Mouse (Mus musculus) midbrain, postnatal 0 days (tissue): ENCODE measurements around the gene Gm20388. TPM values are rescaled to one million over a fixed set of nuclear protein-coding genes. Genes with fewer than 3 reads are reported as not detected.

ENCODE experiments used
- ATAC-seq: fragments of 200-750 bp; cut with Nextera tagmentation; 2 replicates; pipeline ENCODE4 v1.8.0; 2017; ENCODE audit warnings: moderate number of reproducible peaks, mild to moderate bottlenecking, moderate TSS enrichment, moderate library complexity; ENCODE audit not compliant: low FRiP score
- DNase-seq: peaks from one replicate; pipeline ENCODE4 v3.0.0-alpha.2; 2015; ENCODE audit warnings: low spot score
- H3K27ac ChIP-seq: fragments of 300-500 bp; sonication (generic); 2 replicates; pipeline ENCODE4 v1.5.1; 2014; ENCODE audit warnings: low read depth, mild to moderate bottlenecking, low read length, mixed read lengths
- H3K27me3 ChIP-seq: fragments of 300-500 bp; sonication (generic); 2 replicates; pipeline ENCODE4 v1.6.1; 2014; ENCODE audit warnings: low read length, control low read depth, mixed read lengths; ENCODE audit not compliant: insufficient read depth
- H3K36me3 ChIP-seq: fragments of 300-500 bp; sonication (generic); 2 replicates; pipeline ENCODE4 v1.6.1; 2014; ENCODE audit warnings: low read length, control low read depth, mixed read lengths; ENCODE audit not compliant: insufficient read depth
- H3K4me1 ChIP-seq: fragments of 300-500 bp; sonication (generic); 2 replicates; pipeline ENCODE4 v1.6.1; 2014; ENCODE audit warnings: mild to moderate bottlenecking, control low read depth, antibody characterized with exemption, low read length, mixed read lengths; ENCODE audit not compliant: insufficient read depth
- H3K4me2 ChIP-seq: fragments of 300-500 bp; sonication (generic); 2 replicates; pipeline ENCODE4 v1.6.1; 2014; ENCODE audit warnings: low read depth, mild to moderate bottlenecking, low read length, mixed read lengths; ENCODE audit not compliant: poor library complexity, severe bottlenecking
- H3K4me3 ChIP-seq: fragments of 300-500 bp; sonication (generic); 2 replicates; pipeline ENCODE4 v1.5.1; 2014; ENCODE audit warnings: low read depth, mild to moderate bottlenecking, low read length, moderate library complexity
- H3K9ac ChIP-seq: fragments of 300-500 bp; sonication (generic); replicated peaks from 2 replicates; pipeline ENCODE4 v1.6.1; 2014; ENCODE audit warnings: mild to moderate bottlenecking, low read length, moderate library complexity, mixed read lengths; ENCODE audit not compliant: poor library complexity, severe bottlenecking
- H3K9me3 ChIP-seq: fragments of 300-500 bp; sonication (generic); 2 replicates; pipeline ENCODE4 v1.6.1; 2016; ENCODE audit warnings: low read length, control low read depth
- CTCF ChIP-seq: IDR thresholded peaks from 2 replicates; pipeline ENCODE4 v1.5.1; 2016; ENCODE audit warnings: antibody characterized with exemption, mild to moderate bottlenecking
- WGBS: fragments of 180-500 bp; shearing (Covaris S2); extraction: QIAGEN DNeasy Blood & Tissue Kit; methylation state at CpG from one replicate; pipeline ENCODE4 v1.1.7; 2014; 5-methylcytosine and 5-hydroxymethylcytosine counted together
- polyA plus RNA-seq: library from polyadenylated mRNA; unstranded; fragments of >200 nt; fragmentation: Nextera tagmentation; extraction: Ambion mirVana; gene quantifications from 2 replicates; pipeline ENCODE4 v1.2.1, GENCODE M21; 2015
- total RNA-seq: library from RNA; depleted of rRNA; stranded (reverse); fragments of >200 nt; gene quantifications from 2 replicates; pipeline ENCODE4 v1.2.3, GENCODE M21; 2014

Gene Gm20388
- total and polyA plus RNA-seq, 2 experiments from 2014 or later, result 74.2 TPM; not detected in 1

DNA sequence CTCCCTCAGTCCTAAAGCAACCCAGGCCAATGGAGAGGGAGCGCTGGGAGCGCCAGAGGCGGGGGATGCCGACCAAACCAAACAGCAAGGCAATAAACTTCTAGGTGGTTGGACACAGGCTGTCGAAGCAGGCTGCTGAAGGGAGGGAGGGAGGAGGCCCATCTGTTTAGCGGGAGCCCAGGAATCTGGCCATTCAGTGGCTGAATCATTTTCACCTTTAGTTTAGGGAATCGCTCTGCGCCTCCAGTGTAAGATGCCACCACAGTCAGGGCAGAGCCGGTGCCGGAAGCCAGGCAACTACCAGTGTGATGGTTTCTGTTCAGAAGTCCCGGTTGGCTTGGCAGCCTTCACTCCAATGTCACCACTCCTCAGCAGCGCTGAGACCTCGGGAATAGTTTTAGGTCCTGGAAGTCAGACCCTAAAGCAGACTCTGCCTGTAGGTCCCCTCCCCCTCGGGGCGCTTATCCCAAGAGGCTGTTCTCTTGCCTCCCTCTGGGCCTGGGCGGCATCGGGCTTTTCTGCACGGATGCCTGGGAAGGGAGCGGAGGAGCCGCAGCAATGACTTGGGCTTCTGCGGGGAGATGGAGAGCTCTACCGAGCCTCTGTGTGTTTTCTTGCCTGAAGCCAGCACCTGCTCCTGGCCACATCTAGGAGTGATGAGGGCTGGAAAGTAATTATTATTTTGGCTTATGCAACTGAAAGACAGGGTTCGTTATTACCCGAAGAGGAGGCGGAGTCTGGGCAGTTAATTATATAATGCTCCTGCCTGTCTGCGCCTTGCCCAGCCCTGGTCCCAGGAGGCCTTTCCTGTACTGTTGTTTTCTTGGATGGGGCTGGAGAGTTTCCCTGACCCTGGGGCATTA, 1821.1 kb downstream of the Gm20388 start:
- ATAC-seq, result no peak
- no peak for TF ChIP-seq CTCF

DNA sequence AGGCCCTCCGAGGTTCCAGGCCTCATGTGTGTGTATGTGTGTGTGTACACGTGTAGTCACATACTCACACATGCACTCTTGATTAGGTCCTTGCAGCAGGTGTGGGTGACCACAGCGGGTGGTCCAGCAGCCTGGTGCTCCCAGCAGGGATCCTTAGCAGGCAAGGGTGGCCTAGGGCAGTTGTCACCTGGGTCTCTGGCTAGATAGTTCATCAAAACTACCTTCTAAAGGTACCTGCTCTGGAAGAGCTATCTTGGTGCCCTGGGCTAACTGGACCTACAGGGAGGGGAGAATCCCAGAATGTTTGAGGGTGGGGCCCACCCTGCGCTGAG, 1821.7 kb downstream of the Gm20388 start:
- 41% methylated on average over 4 of the region's 4 CpGs for WGBS
- Histone ChIP-seq H3K4me1 (peaks cover 19% of the 10 kb centered on the region), H3K4me2 (peak overlapping the region; percentile 65), H3K36me3 (0 out of 2 replicates have a peak, but pooled peaks cover 2% of the 10 kb centered on the region), H3K4me3 (peak overlapping the region; percentile 58), H3K9ac (peak overlapping the region; percentile 81), H3K27me3 (no peaks in the 10 kb centered on the region), H3K9me3 (no peaks in the 10 kb centered on the region), H3K27ac (no peak overlapping the region; the same call in 1 of the 2 replicates)
- ATAC-seq, result no peak
- TF ChIP-seq CTCF, result no peak
- DNase-seq, result no peak

More for the DNA sequence above, 1821.1 kb downstream of the Gm20388 start:
- H3K4me1 ChIP-seq, result peaks cover 19% of the 10 kb centered on the region
- peak overlapping the region; percentile 65 for H3K4me2 ChIP-seq
- H3K9me3 ChIP-seq, result no peaks in the 10 kb centered on the region
- H3K36me3 ChIP-seq, result no peaks in the 10 kb centered on the region
- no peaks in the 10 kb centered on the region for H3K27me3 ChIP-seq
- peak; percentile 71 for DNase-seq
- H3K4me3 ChIP-seq, result peak overlapping the region; percentile 58
- peak overlapping the region; percentile 12; the same call in 1 of the 2 replicates for H3K27ac ChIP-seq
- H3K9ac ChIP-seq, result peak overlapping the region; percentile 81
- 4% methylated on average over 25 of the region's 26 CpGs for WGBS

DNA sequence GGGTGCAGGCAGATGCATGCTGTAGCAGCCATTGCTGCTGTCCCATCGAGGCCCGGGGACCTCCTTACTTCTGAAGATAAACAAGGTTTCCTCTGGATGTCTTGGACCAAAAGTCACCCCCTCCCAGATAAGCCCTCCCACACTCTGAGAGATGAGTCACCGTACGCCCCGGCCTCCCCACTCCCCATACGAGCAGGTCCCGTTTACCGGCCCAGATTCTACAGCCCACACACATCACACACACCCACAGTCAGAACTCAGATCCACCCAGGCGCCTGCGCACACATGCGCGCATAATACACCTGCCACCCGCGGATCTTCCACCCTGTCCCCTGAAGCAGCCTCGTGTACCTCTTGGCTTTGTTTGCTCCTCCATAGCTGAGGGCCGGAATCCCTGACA, 1823.6 kb downstream of the Gm20388 start:
- no peak overlapping the region for H3K27ac ChIP-seq
- peaks cover 19% of the 10 kb centered on the region for H3K4me1 ChIP-seq
- no peak for DNase-seq
- H3K27me3 ChIP-seq, result no peaks in the 10 kb centered on the region
- ATAC-seq, result no peak
- H3K4me3 ChIP-seq, result no peak overlapping the region
- 0 out of 2 replicates have a peak, but pooled peaks cover 4% of the 10 kb centered on the region for H3K36me3 ChIP-seq
- no peaks in the 10 kb centered on the region for H3K9me3 ChIP-seq
- no peak overlapping the region for H3K4me2 ChIP-seq
- no peak overlapping the region for H3K9ac ChIP-seq
- WGBS, result 91% methylated on average over 16 of the region's 16 CpGs
- no peak for TF ChIP-seq CTCF

GRCm38 (mm10) chr8:121736236-121736635, 1825.6 kb downstream of the Gm20388 start:
- 23% methylated on average over 7 of the region's 7 CpGs for WGBS

GRCm38 (mm10) chr8:121740721-121741120, 1830.1 kb downstream of the Gm20388 start:
- 0 out of 2 replicates have a peak, but pooled peaks cover 4% of the 10 kb centered on the region for H3K36me3 ChIP-seq
- no peak overlapping the region for H3K4me2 ChIP-seq
- H3K27ac ChIP-seq, result no peak overlapping the region
- no peaks in the 10 kb centered on the region for H3K27me3 ChIP-seq
- H3K4me3 ChIP-seq, result no peak overlapping the region
- 88% methylated on average over 10 of the region's 10 CpGs for WGBS
- TF ChIP-seq CTCF, result no peak
- H3K4me1 ChIP-seq, result no peaks in the 10 kb centered on the region
- H3K9ac ChIP-seq, result no peak overlapping the region
- ATAC-seq, result no peak
- DNase-seq, result no peak
- H3K9me3 ChIP-seq, result no peaks in the 10 kb centered on the region

More at GRCm38 (mm10) chr8:121736236-121736635, 1825.6 kb downstream of the Gm20388 start:
- Histone ChIP-seq H3K9me3 (no peaks in the 10 kb centered on the region), H3K9ac (no peak overlapping the region), H3K27me3 (no peaks in the 10 kb centered on the region), H3K27ac (no peak overlapping the region), H3K4me3 (no peak overlapping the region), H3K36me3 (0 out of 2 replicates have a peak, but pooled peaks cover 4% of the 10 kb centered on the region), H3K4me1 (peaks cover 19% of the 10 kb centered on the region), H3K4me2 (no peak overlapping the region)
- DNase-seq, result no peak
- ATAC-seq, result no peak
- no peak for TF ChIP-seq CTCF

- 76% methylated on average over 9 of the region's 9 CpGs for WGBS
- Histone ChIP-seq H3K36me3 (0 out of 2 replicates have a peak, but pooled peaks cover 14% of the 10 kb centered on the region), H3K4me1 (no peaks in the 10 kb centered on the region), H3K9me3 (no peaks in the 10 kb centered on the region), H3K4me3 (no peak overlapping the region), H3K27ac (no peak overlapping the region), H3K4me2 (no peak overlapping the region), H3K27me3 (no peaks in the 10 kb centered on the region), H3K9ac (no peak overlapping the region)
- DNase-seq (no peak), ATAC-seq (no peak)
- no peak for TF ChIP-seq CTCF
These were observed 1838.9 kb downstream of the Gm20388 start for GRCm38 (mm10) chr8:121749501-121749900.
